Mouse (Mus musculus) thymus, postnatal 25 days (tissue): ENCODE data around the gene Gm15155.
"Not testable (repeated sequence)": the region's sequence is repeated elsewhere in the genome, so short reads cannot be mapped to it uniquely, and the experiment has no call there.

Experiments
- DNase-seq: peaks from one replicate; pipeline ENCODE4 v3.0.0; 2022

The Gm15155 gene

DNA sequence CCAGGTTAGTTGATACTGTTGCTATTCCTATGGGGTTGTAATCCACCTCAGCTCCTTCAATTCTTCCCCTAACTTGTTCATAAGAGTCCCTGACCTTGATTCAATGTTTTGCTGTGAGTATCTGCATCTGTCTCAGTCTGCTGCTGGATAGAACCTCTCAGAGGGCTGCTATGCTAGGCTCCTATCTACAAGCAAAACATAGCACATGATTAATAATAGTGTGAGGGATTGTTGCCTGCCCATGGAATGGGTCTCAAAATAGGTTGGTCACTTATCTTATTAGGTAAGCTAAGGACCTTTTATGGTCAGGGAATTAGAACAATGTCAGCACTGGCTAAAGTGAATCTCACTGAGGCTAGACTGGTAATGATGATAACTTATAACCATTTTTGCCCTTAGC lies 547.0 kb downstream of the Gm15155 start:
- no peak for DNase-seq

DNA sequence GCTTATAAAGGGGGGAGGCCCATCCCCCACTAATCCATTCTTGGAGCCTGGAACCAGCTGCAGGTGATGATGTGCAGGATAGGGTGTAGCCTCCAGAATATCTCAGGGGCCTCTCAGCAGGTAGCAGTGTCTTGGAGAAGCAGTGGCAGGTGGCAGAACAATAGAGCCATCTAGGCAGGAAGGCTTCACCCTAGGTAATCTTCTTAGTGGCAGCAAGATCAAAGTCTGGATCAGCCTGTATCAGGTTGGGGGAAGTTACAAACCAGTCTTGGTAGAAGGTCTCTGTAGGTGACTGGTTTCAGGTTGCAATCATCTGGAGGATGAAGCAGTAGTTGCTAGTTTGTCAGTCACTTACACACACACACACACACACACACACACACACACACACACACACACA lies 679.3 kb downstream of the Gm15155 start:
- DNase-seq = not testable (repeated sequence)
